16 mouse cellular contexts compared by ENCODE assay signal in the genomic region with DNA sequence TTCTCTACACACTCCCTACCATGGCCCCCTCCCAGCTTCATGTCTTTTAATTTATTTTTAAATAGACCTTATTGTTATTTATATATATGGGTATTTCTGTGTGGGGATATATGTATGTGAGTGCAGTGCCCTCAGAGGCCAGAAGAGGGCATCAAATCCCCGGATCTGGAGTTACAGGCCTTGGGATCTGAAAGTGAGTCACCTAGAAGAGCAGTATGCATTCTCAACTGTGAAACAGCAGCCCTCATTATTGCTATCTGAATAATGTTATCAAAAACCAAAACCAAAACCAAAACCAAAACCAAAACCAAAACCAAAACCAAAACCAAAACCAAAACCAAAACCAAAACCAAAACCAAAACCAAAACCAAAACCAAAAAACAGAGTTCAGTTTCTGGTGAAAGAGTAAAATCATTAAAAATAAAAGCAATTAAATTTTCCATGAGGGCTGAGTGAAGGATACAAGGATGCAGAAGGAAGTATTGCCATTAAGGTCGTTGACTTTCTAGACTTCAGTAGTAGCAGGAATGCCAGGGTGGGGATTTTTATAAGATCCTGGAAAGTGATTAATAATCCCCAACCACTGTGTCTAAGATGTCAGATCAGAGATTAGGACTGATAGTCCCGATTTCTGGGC.
DNase-seq lines count a peak whose midpoint lies in the region; ATAC-seq and TF ChIP-seq lines count a peak whose summit lies in the region.
"Had no signal": no experiment of that assay in that cellular context is flagged by ENCODE, and none has a peak within 500 bp of the region (broad histone marks: within the 10 kb centered on the region; RNA-seq: fewer than 3 reads in every experiment).

No protein-coding gene starts in this region.

- H3K27ac ChIP-seq in forebrain, postnatal 0 days (ENCODE audit: low read depth, low read length), result no peak overlapping the region
- no peak overlapping the region for H3K27ac ChIP-seq in forebrain, embryonic 14.5 days (ENCODE audit: low read depth, low read length)
- no peak overlapping the region for H3K27ac ChIP-seq in stomach, postnatal 0 days (replicated peaks)
- H3K27ac ChIP-seq: forebrain, embryonic 13.5 days; midbrain, embryonic 15.5 days; neural tube, embryonic 13.5 days had no signal

- TF ChIP-seq CTCF in forebrain, postnatal 0 days (IDR thresholded peaks at IDR 0.05; ENCODE audit: low read depth), result peak; percentile 45
- TF ChIP-seq CTCF in stomach, postnatal 0 days (IDR thresholded peaks at IDR 0.05; ENCODE audit: low read depth), result 0 out of 2 replicates have a peak, but pooled peaks have one; percentile 14

- DNase-seq in forebrain, postnatal 0 days, result no peak
- DNase-seq in forebrain, embryonic 14.5 days (ENCODE audit: low spot score), result no peak
- DNase-seq in right cerebral cortex, postnatal 4 days, result peak; percentile 19
- DNase-seq in right cerebral cortex, postnatal 25 days, result no peak
- DNase-seq in ZHBTc4 (ENCODE audit: low read depth, low spot score), result peak; percentile 50
- DNase-seq in stomach, postnatal 0 days (ENCODE audit: low spot score), result no peak
- DNase-seq in cerebellum, adult 9-10 months, result no peak
- DNase-seq: cerebellum, adult 2 months; heart, postnatal 4 days; kidney, adult 18-20 months; lung, adult 18-20 months had no signal

- no peaks in the 10 kb centered on the region for H3K27me3 ChIP-seq in forebrain, postnatal 0 days (ENCODE audit: insufficient read depth, low read length)
- H3K27me3 ChIP-seq in forebrain, embryonic 14.5 days (replicated peaks; ENCODE audit: control insufficient read depth, insufficient read depth, low read length), result no peaks in the 10 kb centered on the region
- H3K27me3 ChIP-seq in stomach, postnatal 0 days (ENCODE audit: control insufficient read depth, insufficient read depth, low read length), result no peaks in the 10 kb centered on the region
- H3K27me3 ChIP-seq: forebrain, embryonic 13.5 days; midbrain, embryonic 15.5 days; neural tube, embryonic 13.5 days had no signal

- no peak overlapping the region for H3K4me3 ChIP-seq in forebrain, postnatal 0 days (ENCODE audit: low read depth, low read length)
- H3K4me3 ChIP-seq in forebrain, embryonic 14.5 days (ENCODE audit: low read depth, low read length), result no peak overlapping the region
- no peak overlapping the region for H3K4me3 ChIP-seq in stomach, postnatal 0 days (ENCODE audit: low read depth, low read length)
- H3K4me3 ChIP-seq: forebrain, embryonic 13.5 days; midbrain, embryonic 15.5 days; neural tube, embryonic 13.5 days had no signal

- 81% methylated on average over 3 of the region's 3 CpGs for WGBS in forebrain, postnatal 0 days
- 74% methylated on average over 3 of the region's 3 CpGs for WGBS in forebrain, embryonic 14.5 days
- 64% methylated on average over 3 of the region's 3 CpGs for WGBS in stomach, postnatal 0 days

- H3K36me3 ChIP-seq in forebrain, postnatal 0 days (ENCODE audit: insufficient read depth), result no peaks in the 10 kb centered on the region
- H3K36me3 ChIP-seq in forebrain, embryonic 14.5 days (ENCODE audit: control insufficient read depth, insufficient read depth, low read length), result no peaks in the 10 kb centered on the region
- no peaks in the 10 kb centered on the region for H3K36me3 ChIP-seq in stomach, postnatal 0 days (ENCODE audit: control insufficient read depth, insufficient read depth, low read length)
- H3K36me3 ChIP-seq: midbrain, embryonic 15.5 days; neural tube, embryonic 13.5 days had no signal

- no peak for ATAC-seq in forebrain, postnatal 0 days
- no peak for ATAC-seq in forebrain, embryonic 14.5 days
- ATAC-seq in stomach, postnatal 0 days (ENCODE audit: low FRiP score, low TSS enrichment), result no peak
- no peak for ATAC-seq in CD4-positive, CD25-positive, alpha-beta regulatory T cell, adult 4 months
- ATAC-seq: activated CD4-positive, CD25-positive, alpha-beta regulatory T cell, adult 4 months; forebrain, embryonic 13.5 days; midbrain, embryonic 15.5 days had no signal

- H3K9ac ChIP-seq in forebrain, postnatal 0 days, result no peak overlapping the region
- H3K9ac ChIP-seq in forebrain, embryonic 14.5 days (ENCODE audit: low read length), result no peak overlapping the region
- H3K9ac ChIP-seq in stomach, postnatal 0 days (ENCODE audit: low read length), result no peak overlapping the region
- H3K9ac ChIP-seq: forebrain, embryonic 13.5 days; midbrain, embryonic 15.5 days; neural tube, embryonic 13.5 days had no signal

- no peak overlapping the region for H3K4me2 ChIP-seq in forebrain, postnatal 0 days (ENCODE audit: low read depth)
- no peak overlapping the region for H3K4me2 ChIP-seq in forebrain, embryonic 14.5 days (ENCODE audit: low read length)
- H3K4me2 ChIP-seq in stomach, postnatal 0 days (replicated peaks; ENCODE audit: low read depth), result no peak overlapping the region
- H3K4me2 ChIP-seq: forebrain, embryonic 13.5 days; midbrain, embryonic 15.5 days; neural tube, embryonic 13.5 days had no signal

- H3K9me3 ChIP-seq in forebrain, postnatal 0 days (ENCODE audit: low read length), result no peaks in the 10 kb centered on the region
- H3K9me3 ChIP-seq in forebrain, embryonic 14.5 days (replicated peaks; ENCODE audit: control insufficient read depth, low read length), result no peaks in the 10 kb centered on the region
- H3K9me3 ChIP-seq in stomach, postnatal 0 days (ENCODE audit: control insufficient read depth, low read length), result no peaks in the 10 kb centered on the region
- H3K9me3 ChIP-seq: forebrain, embryonic 13.5 days; midbrain, embryonic 15.5 days; neural tube, embryonic 13.5 days had no signal

- no peaks in the 10 kb centered on the region for H3K4me1 ChIP-seq in forebrain, postnatal 0 days (ENCODE audit: insufficient read depth)
- no peaks in the 10 kb centered on the region for H3K4me1 ChIP-seq in forebrain, embryonic 14.5 days (ENCODE audit: control insufficient read depth, insufficient read depth, low read length)
- no peaks in the 10 kb centered on the region for H3K4me1 ChIP-seq in stomach, postnatal 0 days (replicated peaks; ENCODE audit: control insufficient read depth, insufficient read depth)
- H3K4me1 ChIP-seq: midbrain, embryonic 15.5 days; neural tube, embryonic 13.5 days had no signal

- TF ChIP-seq EP300 in stomach, postnatal 0 days (optimal IDR thresholded peaks at IDR 0.05), result no peak

Comparison
In these comparisons a context has a peak if more than half of its experiments do, and no peak if none do; other contexts are left out.
1. DNase-seq: peak in right cerebral cortex, postnatal 4 days (single experiment) and ZHBTc4 (single experiment); none in forebrain, postnatal 0 days (single experiment), forebrain, embryonic 14.5 days (single experiment), right cerebral cortex, postnatal 25 days (single experiment), stomach, postnatal 0 days (single experiment) and cerebellum, adult 9-10 months (single experiment).